Mouse (Mus musculus): Measurements from ENCODE around the gene Olfr855. TPM values are rescaled to one million over a fixed set of nuclear protein-coding genes. Genes with fewer than 3 reads are reported as not detected.
A peak's percentile ranks its signal among the peaks of the same experiment; 100 is the strongest.

Olfr855 gene
- not detected in 2 replicates for polyA plus RNA-seq (2012; rRNA removed)

GRCm38 (mm10) chr9:19582317-19582716, at the start of gene Olfr855:
Gene Olfr855 (plus strand): TSS chr9:19582617.
- DNase-seq (ENCODE audit: low spot score): no peak

GRCm38 (mm10) chr9:19540976-19541375, 41.4 kb upstream of the Olfr855 start, which contains the start of gene Olfr853:
Gene Olfr853 (minus strand): TSS chr9:19541076.
- DNase-seq (ENCODE audit: low spot score): no peak

- DNase-seq (ENCODE audit: low spot score): no peak
These were observed 15.1 kb upstream of the Olfr855 start, which contains the start of gene Olfr854 for GRCm38 (mm10) chr9:19567282-19567681. Gene Olfr854 (minus strand): TSS chr9:19567382.

- no peak for DNase-seq (ENCODE audit: low spot score)
These were observed 38.9 kb downstream of the Olfr855 start for GRCm38 (mm10) chr9:19621297-19621696.

GRCm38 (mm10) chr9:19621843-19622822, 39.7 kb downstream of the Olfr855 start, which contains the start of gene Zfp317:
Gene Zfp317 (plus strand): TSS chr9:19622102.
- peak; percentile 66 for DNase-seq (ENCODE audit: low spot score)

GRCm38 (mm10) chr9:19629574-19629973, 47.2 kb downstream of the Olfr855 start:
- no peak for DNase-seq (ENCODE audit: low spot score)

Other genes with a start within 250 kb of the Olfr855 start
- not detected in 2 replicates for gene Olfr845, start 246.2 kb upstream of the Olfr855 start, polyA plus RNA-seq (2012; rRNA removed)
- not detected in 2 replicates for gene Olfr846, start 218.6 kb upstream of the Olfr855 start, polyA plus RNA-seq (2012; rRNA removed)
- gene Olfr847, start 203.9 kb upstream of the Olfr855 start, polyA plus RNA-seq (2012; rRNA removed): not detected in 2 replicates
- gene Olfr849, start 142.4 kb upstream of the Olfr855 start, polyA plus RNA-seq (2012; rRNA removed): not detected in 2 replicates
- not detected in 2 replicates for gene Olfr850, start 104.4 kb upstream of the Olfr855 start, polyA plus RNA-seq (2012; rRNA removed)
- not detected in 2 replicates for gene Olfr851, start 89.3 kb upstream of the Olfr855 start, polyA plus RNA-seq (2012; rRNA removed)
- gene Olfr853, start 41.5 kb upstream of the Olfr855 start, polyA plus RNA-seq (2012; rRNA removed): not detected in 2 replicates
- not detected in 2 replicates for gene Olfr854, start 15.2 kb upstream of the Olfr855 start, polyA plus RNA-seq (2012; rRNA removed)
- gene Zfp317, start 39.5 kb downstream of the Olfr855 start, polyA plus RNA-seq (2012; rRNA removed): 20.5 and 21.4 TPM in 2 replicates
- 0.03 and 0.11 TPM in 2 replicates for gene Olfr857, start 126.8 kb downstream of the Olfr855 start, polyA plus RNA-seq (2012; rRNA removed)
- gene Olfr58, start 197.7 kb downstream of the Olfr855 start, polyA plus RNA-seq (2012; rRNA removed): not detected in 2 replicates
- not detected in 2 replicates for gene Olfr859, start 222.3 kb downstream of the Olfr855 start, polyA plus RNA-seq (2012; rRNA removed)

Measured in urinary bladder, adult 2 months (tissue).